Mouse (Mus musculus) myocyte (in vitro differentiated cells): ENCODE measurements around the gene Dclk2. TPM values are rescaled to one million over a fixed set of nuclear protein-coding genes. Genes with fewer than 3 reads are reported as not detected.

Experiments
- H3K27me3 ChIP-seq: one replicate; pipeline ENCODE4 v1.6.1; 2011; ENCODE audit not compliant: control insufficient read depth, insufficient read depth, insufficient read length
- H3K36me3 ChIP-seq: one replicate; pipeline ENCODE4 v1.6.1; 2011; ENCODE audit not compliant: control insufficient read depth, insufficient read depth
- H3K4me2 ChIP-seq: one replicate; pipeline ENCODE4 v1.6.1; 2011; ENCODE audit warnings: low read depth, control low read depth
- H3K4me3 ChIP-seq: one replicate; pipeline ENCODE4 v1.5.1; 2011; ENCODE audit warnings: mild to moderate bottlenecking, control low read depth, moderate library complexity
- H3K79me2 ChIP-seq: one replicate; pipeline ENCODE4 v1.6.1; 2011; ENCODE audit not compliant: control insufficient read depth, insufficient read depth
- H3ac ChIP-seq: one replicate; pipeline ENCODE4 v1.6.1; 2011; ENCODE audit not compliant: control insufficient read depth, insufficient read length
- CEBPB ChIP-seq: IDR thresholded peaks from 2 replicates; pipeline ENCODE4 v1.6.1; 2011; ENCODE audit warnings: mild to moderate bottlenecking, moderate library complexity; ENCODE audit not compliant: poor library complexity, insufficient read depth, severe bottlenecking
- E2F4 ChIP-seq: IDR thresholded peaks from one replicate; pipeline ENCODE4 v1.6.1; 2011; ENCODE audit warnings: mild to moderate bottlenecking, control low read depth, moderate library complexity; ENCODE audit not compliant: insufficient read depth
- MAX ChIP-seq: IDR thresholded peaks from one replicate; pipeline ENCODE4 v1.6.1; 2011; ENCODE audit warnings: low read depth, mild to moderate bottlenecking, control low read depth
- MYOD1 ChIP-seq, 3 experiments: IDR thresholded peaks; one replicate each; pipeline ENCODE4 v1.6.1; 2011; ENCODE audit warnings: control low read depth in 2 of 3, low read depth in 2 of 3, mild to moderate bottlenecking in 2 of 3, moderate library complexity in 1 of 3; ENCODE audit not compliant: insufficient read length in 2 of 3, control insufficient read depth in 1 of 3
- MYOG ChIP-seq, 3 experiments: IDR thresholded peaks; one replicate each; pipeline ENCODE4 v1.6.1; 2011; ENCODE audit warnings: control low read depth in 2 of 3, low read depth in 2 of 3, mild to moderate bottlenecking in 2 of 3; ENCODE audit not compliant: insufficient read length in 2 of 3, control insufficient read depth in 1 of 3, insufficient read depth in 1 of 3
- POLR2A ChIP-seq: IDR thresholded peaks from one replicate; pipeline ENCODE4 v1.6.1; 2011; ENCODE audit warnings: low read depth, mild to moderate bottlenecking, control low read depth, moderate library complexity; ENCODE audit not compliant: insufficient read length
- POLR2AphosphoS2 ChIP-seq: IDR thresholded peaks from one replicate; pipeline ENCODE4 v1.6.1; 2011; ENCODE audit warnings: low read depth, control low read depth; ENCODE audit not compliant: insufficient read length
- REST ChIP-seq: IDR thresholded peaks from one replicate; pipeline ENCODE4 v1.6.1; 2011; ENCODE audit warnings: mild to moderate bottlenecking, control low read depth, moderate library complexity; ENCODE audit not compliant: insufficient read depth, insufficient read length
- SRF ChIP-seq: IDR thresholded peaks from one replicate; pipeline ENCODE4 v1.6.1; 2011; ENCODE audit warnings: low read depth; ENCODE audit not compliant: control insufficient read depth, insufficient read length
- TCF12 ChIP-seq: IDR thresholded peaks from one replicate; pipeline ENCODE4 v1.6.1; 2011; ENCODE audit warnings: mild to moderate bottlenecking, control low read depth; ENCODE audit not compliant: poor library complexity, insufficient read depth, severe bottlenecking
- TCF3 ChIP-seq: IDR thresholded peaks from one replicate; pipeline ENCODE4 v1.6.1; 2011; ENCODE audit warnings: low read depth, control low read depth; ENCODE audit not compliant: insufficient read length
- USF1 ChIP-seq: IDR thresholded peaks from one replicate; pipeline ENCODE4 v1.6.1; 2011; ENCODE audit warnings: low read depth, mild to moderate bottlenecking, control low read depth, moderate library complexity
- polyA plus RNA-seq: library from polyadenylated mRNA; unstranded; fragments of >200 nt; fragmentation: generic; extraction: Trizol; gene quantifications from one replicate; pipeline ENCODE4 v1.2.1, GENCODE M21; 2012; ENCODE audit warnings: missing spikeins

Dclk2 gene
- polyA plus RNA-seq, 1 experiment: 1.8 TPM

DNA sequence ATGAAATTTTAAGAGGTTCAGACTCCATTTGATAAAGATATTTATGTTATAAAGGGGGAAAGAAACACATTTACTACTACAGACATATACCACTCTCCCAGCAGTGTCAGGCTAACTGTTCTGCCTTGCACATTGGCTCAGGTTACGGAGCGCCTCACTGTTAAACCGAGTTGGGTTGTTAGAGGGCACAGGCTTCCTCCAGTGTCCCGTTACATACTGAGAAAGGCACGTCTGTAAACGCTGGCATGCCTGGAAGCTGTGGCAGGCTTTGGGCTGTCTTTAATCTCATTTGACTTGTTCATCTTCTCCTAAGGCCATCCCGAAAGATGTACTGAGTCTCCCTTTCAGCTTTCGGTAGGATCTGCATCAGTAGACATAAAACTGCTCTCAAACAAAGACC is 152.1 kb downstream of the Dclk2 start:
- Histone ChIP-seq H3K79me2 (no peaks in the 10 kb centered on the region), H3K4me3 (no peak overlapping the region), H3K36me3 (no peaks in the 10 kb centered on the region), H3K27me3 (no peaks in the 10 kb centered on the region), H3K4me2 (no peak overlapping the region), H3ac (no peak overlapping the region)
- no peak for TF ChIP-seq E2F4
- no peak for TF ChIP-seq TCF3
- no peak for TF ChIP-seq CEBPB
- TF ChIP-seq USF1: no peak
- TF ChIP-seq TCF12: no peak
- no peak for TF ChIP-seq POLR2A
- no peak for TF ChIP-seq MYOD1 (IDR thresholded peaks at IDR 0.05; ENCODE audit: control insufficient read depth in 1 of 3, insufficient read length in 2 of 3, low read depth in 2 of 3)
- TF ChIP-seq REST: no peak
- TF ChIP-seq SRF: no peak
- no peak for TF ChIP-seq MYOG (IDR thresholded peaks at IDR 0.05; ENCODE audit: control insufficient read depth in 1 of 3, insufficient read depth in 1 of 3, insufficient read length in 2 of 3, low read depth in 2 of 3)
- TF ChIP-seq MAX: no peak

DNA sequence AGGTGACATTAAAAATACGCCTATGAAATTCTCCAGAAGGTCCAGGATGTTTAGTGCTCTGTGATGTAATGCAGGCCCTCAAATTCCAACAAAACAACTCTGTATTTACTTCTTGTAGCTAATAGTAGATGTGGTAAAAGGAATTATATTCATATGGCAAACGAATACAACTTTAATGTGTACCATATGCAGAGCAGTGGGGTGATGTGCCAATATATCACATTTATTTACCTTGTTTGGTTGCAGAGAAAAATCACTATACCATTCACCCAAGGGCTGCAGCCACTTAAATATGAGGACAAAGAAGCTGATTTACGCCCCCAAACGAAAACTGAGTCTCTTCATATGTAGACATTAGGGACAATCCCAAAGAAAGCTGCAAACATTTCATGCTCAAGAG is 158.2 kb downstream of the Dclk2 start:
- Histone ChIP-seq H3K4me3 (no peak overlapping the region), H3ac (no peak overlapping the region), H3K4me2 (no peak overlapping the region), H3K27me3 (no peaks in the 10 kb centered on the region), H3K36me3 (no peaks in the 10 kb centered on the region), H3K79me2 (no peaks in the 10 kb centered on the region)
- TF ChIP-seq USF1: no peak
- no peak for TF ChIP-seq REST
- no peak for TF ChIP-seq E2F4
- no peak for TF ChIP-seq TCF12

DNA sequence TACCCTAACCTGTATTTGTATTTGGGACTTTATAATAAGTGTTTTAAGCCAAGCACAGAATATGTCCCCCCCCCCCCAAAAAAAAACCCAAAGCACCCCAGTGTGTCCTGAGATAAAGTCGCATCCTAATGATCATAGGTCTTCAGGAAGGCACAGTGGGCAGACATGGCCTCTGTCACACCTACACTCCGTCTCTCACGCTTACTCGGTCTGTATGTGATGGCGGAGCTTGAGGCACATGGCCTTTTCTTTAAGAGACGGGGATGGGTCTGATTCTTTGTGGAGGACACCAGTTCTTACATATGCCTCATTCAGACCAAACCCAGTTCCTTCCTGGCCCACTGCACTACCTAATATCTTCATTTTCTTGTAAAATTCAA is 158.6 kb downstream of the Dclk2 start:
- Histone ChIP-seq H3K4me2 (no peak overlapping the region), H3K27me3 (no peaks in the 10 kb centered on the region), H3K4me3 (no peak overlapping the region), H3K79me2 (no peaks in the 10 kb centered on the region), H3K36me3 (no peaks in the 10 kb centered on the region), H3ac (no peak overlapping the region)
- TF ChIP-seq MAX: no peak
- TF ChIP-seq REST: no peak
- no peak for TF ChIP-seq MYOG (IDR thresholded peaks at IDR 0.05; ENCODE audit: control insufficient read depth in 1 of 3, insufficient read depth in 1 of 3, insufficient read length in 2 of 3, low read depth in 2 of 3)
- TF ChIP-seq MYOD1 (IDR thresholded peaks at IDR 0.05; ENCODE audit: control insufficient read depth in 1 of 3, insufficient read length in 2 of 3, low read depth in 2 of 3): no peak
- no peak for TF ChIP-seq E2F4
- no peak for TF ChIP-seq POLR2AphosphoS2
- no peak for TF ChIP-seq TCF12
- no peak for TF ChIP-seq TCF3
- no peak for TF ChIP-seq SRF
- TF ChIP-seq USF1: no peak
- no peak for TF ChIP-seq POLR2A
- no peak for TF ChIP-seq CEBPB

DNA sequence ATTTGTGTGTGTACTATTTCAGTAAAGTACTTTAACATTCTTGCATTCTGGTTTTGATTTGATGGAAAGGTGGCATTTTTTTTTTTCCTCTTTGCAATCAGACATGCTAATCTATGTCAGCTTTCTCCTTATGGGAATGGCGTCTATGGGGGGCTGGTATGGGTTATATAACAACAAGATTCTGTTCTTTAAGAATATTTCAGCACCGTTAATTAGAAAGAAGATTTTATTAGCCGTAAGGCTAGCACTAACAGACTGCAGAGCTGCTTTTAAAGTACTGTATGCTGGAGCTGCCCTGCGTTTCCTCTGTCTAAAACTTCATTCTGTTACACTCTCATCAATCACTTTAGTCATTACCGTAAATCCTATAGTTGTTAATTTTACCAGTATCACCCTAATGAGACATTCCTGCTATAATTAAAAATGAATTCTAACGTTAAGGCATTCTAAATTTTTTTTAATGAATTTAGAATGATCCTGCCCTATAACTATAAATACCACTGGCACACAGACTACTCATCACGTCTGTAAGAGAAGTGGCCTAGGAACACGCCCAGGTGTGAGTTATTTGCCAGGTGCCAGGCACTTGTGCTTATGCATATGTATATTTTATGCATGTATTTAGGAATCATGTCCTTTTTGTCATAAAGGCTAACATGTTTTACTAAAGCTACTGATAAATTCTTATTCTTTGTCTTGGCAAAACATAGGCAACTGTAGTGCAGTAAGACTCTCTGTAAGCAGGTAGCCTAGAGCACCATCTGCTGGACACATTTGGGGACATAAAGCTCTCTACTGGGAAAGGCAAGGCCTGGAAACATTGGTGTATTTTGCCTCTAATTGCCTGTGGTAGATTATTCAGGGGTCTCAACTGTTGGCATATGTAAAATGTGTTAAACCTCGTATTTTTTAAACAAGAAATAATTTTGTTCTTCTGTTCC is 159.3 kb downstream of the Dclk2 start:
- TF ChIP-seq USF1 (no peak), TCF12 (no peak), REST (no peak), CEBPB (no peak), POLR2AphosphoS2 (no peak), MYOG (IDR thresholded peaks at IDR 0.05; ENCODE audit: control insufficient read depth in 1 of 3, insufficient read depth in 1 of 3, insufficient read length in 2 of 3, low read depth in 2 of 3) (no peak), MYOD1 (IDR thresholded peaks at IDR 0.05; ENCODE audit: control insufficient read depth in 1 of 3, insufficient read length in 2 of 3, low read depth in 2 of 3) (no peak), E2F4 (no peak), TCF3 (no peak), SRF (no peak), MAX (no peak), POLR2A (no peak)
- no peak overlapping the region for H3K4me3 ChIP-seq
- no peak overlapping the region for H3ac ChIP-seq
- H3K27me3 ChIP-seq: no peaks in the 10 kb centered on the region
- H3K4me2 ChIP-seq: no peak overlapping the region
- no peaks in the 10 kb centered on the region for H3K79me2 ChIP-seq
- no peaks in the 10 kb centered on the region for H3K36me3 ChIP-seq
